Mouse (Mus musculus) hindbrain, postnatal 0 days (tissue): ENCODE measurements around the gene Ppfibp1. TPM values are rescaled to one million over a fixed set of nuclear protein-coding genes. Genes with fewer than 3 reads are reported as not detected.

ENCODE experiments used
- ATAC-seq: fragments of 200-750 bp; cut with Nextera tagmentation; 2 replicates; pipeline ENCODE4 v1.8.0; 2017; ENCODE audit warnings: mild to moderate bottlenecking, moderate TSS enrichment, moderate library complexity
- DNase-seq: peaks from one replicate; pipeline ENCODE4 v3.0.0-alpha.2; 2015; ENCODE audit warnings: low spot score
- H3K27ac ChIP-seq: fragments of 300-500 bp; sonication (generic); 2 replicates; pipeline ENCODE4 v1.5.1; 2014; ENCODE audit warnings: mild to moderate bottlenecking
- H3K27me3 ChIP-seq: fragments of 300-500 bp; sonication (generic); 2 replicates; pipeline ENCODE4 v1.6.1; 2014; ENCODE audit warnings: low read length, mixed read lengths; ENCODE audit not compliant: insufficient read depth
- H3K36me3 ChIP-seq: fragments of 300-500 bp; sonication (generic); 2 replicates; pipeline ENCODE4 v1.6.1; 2014; ENCODE audit warnings: low read length, mixed read lengths; ENCODE audit not compliant: insufficient read depth
- H3K4me1 ChIP-seq: fragments of 300-500 bp; sonication (generic); 2 replicates; pipeline ENCODE4 v1.6.1; 2014; ENCODE audit warnings: antibody characterized with exemption, low read length, mixed read lengths; ENCODE audit not compliant: insufficient read depth
- H3K4me2 ChIP-seq: fragments of 300-500 bp; sonication (generic); 2 replicates; pipeline ENCODE4 v1.6.1; 2014; ENCODE audit warnings: low read depth, mild to moderate bottlenecking, low read length, moderate library complexity, mixed read lengths
- H3K4me3 ChIP-seq: fragments of 300-500 bp; sonication (generic); 2 replicates; pipeline ENCODE4 v1.5.1; 2014; ENCODE audit warnings: low read length
- H3K9ac ChIP-seq: fragments of 300-500 bp; sonication (generic); replicated peaks from 2 replicates; pipeline ENCODE4 v1.6.1; 2014; ENCODE audit warnings: mild to moderate bottlenecking, low read length, moderate library complexity, mixed read lengths
- H3K9me3 ChIP-seq: fragments of 300-500 bp; sonication (generic); 2 replicates; pipeline ENCODE4 v1.6.1; 2016; ENCODE audit warnings: low read length, mixed read lengths
- CTCF ChIP-seq: IDR thresholded peaks from 2 replicates; pipeline ENCODE4 v1.5.1; 2016; ENCODE audit warnings: antibody characterized with exemption, control low read depth, low read depth
- WGBS: fragments of 180-500 bp; shearing (Covaris S2); extraction: QIAGEN DNeasy Blood & Tissue Kit; methylation state at CpG from one replicate; pipeline ENCODE4 v1.1.7; 2014; 5-methylcytosine and 5-hydroxymethylcytosine counted together
- polyA plus RNA-seq: library from polyadenylated mRNA; unstranded; fragments of >200 nt; fragmentation: Nextera tagmentation; extraction: Ambion mirVana; gene quantifications from 2 replicates; pipeline ENCODE4 v1.2.1, GENCODE M21; 2015
- total RNA-seq: library from RNA; depleted of rRNA; stranded (reverse); fragments of >200 nt; gene quantifications from 2 replicates; pipeline ENCODE4 v1.2.3, GENCODE M21; 2014

The Ppfibp1 gene
- total and polyA plus RNA-seq, 2 experiments from 2014 or later, result 16.3 to 26.8 TPM

GRCm38 (mm10) chr6:146865701-146866100 is 22.6 kb upstream of the Ppfibp1 start:
- H3K36me3 ChIP-seq, result no peaks in the 10 kb centered on the region
- 82% methylated on average over 4 of the region's 4 CpGs for WGBS
- no peaks in the 10 kb centered on the region for H3K9me3 ChIP-seq
- H3K27ac ChIP-seq, result no peak overlapping the region
- no peaks in the 10 kb centered on the region for H3K4me1 ChIP-seq
- no peak overlapping the region for H3K4me2 ChIP-seq
- DNase-seq (no peak), ATAC-seq (no peak)
- no peaks in the 10 kb centered on the region for H3K27me3 ChIP-seq
- H3K4me3 ChIP-seq, result no peak overlapping the region
- no peak overlapping the region for H3K9ac ChIP-seq
- 0 out of 2 replicates have a peak, but pooled peaks have one; percentile 5 for TF ChIP-seq CTCF

DNA sequence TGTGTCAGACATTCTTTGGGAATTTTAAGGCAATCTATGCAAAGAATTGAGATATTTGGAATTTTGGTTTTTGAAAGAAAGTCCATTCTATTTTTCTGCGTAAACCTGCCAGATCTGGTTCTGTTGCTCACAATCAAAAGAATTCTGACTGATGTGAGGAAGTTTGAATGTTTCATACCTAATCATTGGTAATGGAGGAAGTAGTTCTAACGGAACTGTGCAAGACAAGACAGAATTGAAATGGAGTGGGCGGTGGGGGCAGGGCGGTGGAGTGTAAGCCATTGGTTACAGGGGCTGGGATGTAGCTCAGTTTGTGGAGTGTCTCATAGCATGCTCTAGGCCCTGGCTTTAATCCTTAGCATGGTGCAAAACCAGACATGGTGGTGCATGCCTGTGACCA is 16.3 kb upstream of the Ppfibp1 start:
- no peak for TF ChIP-seq CTCF
- no peak for ATAC-seq
- Histone ChIP-seq H3K27me3 (no peaks in the 10 kb centered on the region), H3K36me3 (no peaks in the 10 kb centered on the region), H3K4me2 (no peak overlapping the region), H3K9me3 (peaks cover 3% of the 10 kb centered on the region; the same call in 1 of the 2 replicates), H3K4me3 (no peak overlapping the region), H3K27ac (no peak overlapping the region), H3K4me1 (no peaks in the 10 kb centered on the region), H3K9ac (no peak overlapping the region)
- no peak for DNase-seq
- WGBS, result 93% methylated on average over 4 of the region's 4 CpGs

GRCm38 (mm10) chr6:146874415-146874814 is 13.9 kb upstream of the Ppfibp1 start:
- H3K9ac ChIP-seq, result no peak overlapping the region
- ATAC-seq (no peak), DNase-seq (no peak)
- peaks cover 3% of the 10 kb centered on the region; the same call in 1 of the 2 replicates for H3K9me3 ChIP-seq
- no peaks in the 10 kb centered on the region for H3K27me3 ChIP-seq
- H3K4me3 ChIP-seq, result no peak overlapping the region
- H3K4me1 ChIP-seq, result no peaks in the 10 kb centered on the region
- H3K36me3 ChIP-seq, result no peaks in the 10 kb centered on the region
- H3K27ac ChIP-seq, result no peak overlapping the region
- 83% methylated on average over 6 of the region's 6 CpGs for WGBS
- no peak for TF ChIP-seq CTCF
- H3K4me2 ChIP-seq, result no peak overlapping the region

GRCm38 (mm10) chr6:146876820-146877219 is 11.5 kb upstream of the Ppfibp1 start:
- H3K27me3 ChIP-seq, result no peaks in the 10 kb centered on the region
- peak; percentile 40 for TF ChIP-seq CTCF
- H3K4me1 ChIP-seq, result no peaks in the 10 kb centered on the region
- H3K4me2 ChIP-seq, result no peak overlapping the region
- H3K4me3 ChIP-seq, result no peak overlapping the region
- H3K9ac ChIP-seq, result no peak overlapping the region
- no peak overlapping the region for H3K27ac ChIP-seq
- WGBS, result 96% methylated on average over 2 of the region's 2 CpGs
- H3K36me3 ChIP-seq, result no peaks in the 10 kb centered on the region
- ATAC-seq, result no peak
- peaks cover 3% of the 10 kb centered on the region; the same call in 1 of the 2 replicates for H3K9me3 ChIP-seq
- no peak for DNase-seq

DNA sequence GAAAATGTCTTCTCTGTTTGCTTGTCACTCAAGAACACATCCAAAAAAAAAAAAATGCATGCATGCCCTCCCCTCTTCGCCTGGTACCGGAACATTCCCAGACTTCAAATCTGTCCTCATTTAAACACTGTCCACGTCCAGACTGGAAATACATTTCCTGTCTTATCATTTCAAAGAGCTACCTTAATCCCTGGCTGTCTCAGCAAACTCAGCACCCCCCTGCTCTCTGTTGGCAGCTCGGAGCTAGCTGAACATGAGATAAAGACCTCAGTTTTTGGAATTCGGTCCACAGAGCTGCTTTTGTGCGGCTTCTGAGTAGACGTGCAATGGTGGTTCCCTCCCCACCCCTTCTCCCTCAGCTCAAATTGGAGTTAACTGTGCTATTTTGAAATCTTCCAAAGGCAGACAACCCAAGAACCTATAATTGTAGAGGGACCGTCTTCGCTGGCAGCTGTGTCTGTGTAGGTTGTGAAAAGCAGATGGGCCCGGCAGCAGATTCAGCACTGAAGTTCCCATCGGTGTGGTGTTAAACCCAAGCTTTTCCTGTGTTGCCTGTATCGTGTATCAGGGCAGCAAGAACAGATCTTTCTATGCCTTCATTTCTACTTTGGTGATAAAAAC is 10.8 kb upstream of the Ppfibp1 start:
- Histone ChIP-seq H3K4me3 (no peak overlapping the region), H3K27ac (no peak overlapping the region), H3K9me3 (peaks cover 3% of the 10 kb centered on the region; the same call in 1 of the 2 replicates), H3K36me3 (no peaks in the 10 kb centered on the region), H3K4me1 (no peaks in the 10 kb centered on the region), H3K4me2 (no peak overlapping the region), H3K9ac (no peak overlapping the region), H3K27me3 (no peaks in the 10 kb centered on the region)
- no peak for TF ChIP-seq CTCF
- no peak for ATAC-seq
- WGBS, result 86% methylated on average over 12 of the region's 12 CpGs
- no peak for DNase-seq

DNA sequence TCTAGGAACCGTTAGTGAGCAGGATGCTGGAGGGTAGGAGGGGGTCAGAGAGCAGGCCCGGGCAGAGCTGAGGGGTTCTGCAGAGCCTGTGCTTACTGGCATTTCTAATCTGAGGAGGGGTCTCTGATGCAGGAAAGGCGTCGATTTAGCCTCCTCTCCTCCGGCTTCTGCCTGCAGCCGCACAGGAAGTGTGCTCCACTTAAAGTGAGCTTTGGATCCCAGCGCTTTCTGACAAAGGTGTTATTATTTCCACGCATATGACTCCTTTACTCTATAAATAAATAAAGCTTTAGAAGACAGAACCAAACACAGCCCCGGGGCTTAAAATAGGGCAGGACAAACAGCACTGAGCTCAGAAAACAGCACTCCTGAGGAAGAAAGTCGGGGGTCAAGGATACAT is 9.4 kb upstream of the Ppfibp1 start:
- H3K27ac ChIP-seq, result no peak overlapping the region
- no peak overlapping the region for H3K4me2 ChIP-seq
- 48% methylated on average over 10 of the region's 10 CpGs for WGBS
- TF ChIP-seq CTCF, result no peak
- H3K4me1 ChIP-seq, result no peaks in the 10 kb centered on the region
- H3K9ac ChIP-seq, result no peak overlapping the region
- no peaks in the 10 kb centered on the region for H3K36me3 ChIP-seq
- H3K4me3 ChIP-seq, result no peak overlapping the region
- H3K27me3 ChIP-seq, result no peaks in the 10 kb centered on the region
- ATAC-seq, result no peak
- DNase-seq, result no peak
- H3K9me3 ChIP-seq, result peaks cover 3% of the 10 kb centered on the region; the same call in 1 of the 2 replicates

DNA sequence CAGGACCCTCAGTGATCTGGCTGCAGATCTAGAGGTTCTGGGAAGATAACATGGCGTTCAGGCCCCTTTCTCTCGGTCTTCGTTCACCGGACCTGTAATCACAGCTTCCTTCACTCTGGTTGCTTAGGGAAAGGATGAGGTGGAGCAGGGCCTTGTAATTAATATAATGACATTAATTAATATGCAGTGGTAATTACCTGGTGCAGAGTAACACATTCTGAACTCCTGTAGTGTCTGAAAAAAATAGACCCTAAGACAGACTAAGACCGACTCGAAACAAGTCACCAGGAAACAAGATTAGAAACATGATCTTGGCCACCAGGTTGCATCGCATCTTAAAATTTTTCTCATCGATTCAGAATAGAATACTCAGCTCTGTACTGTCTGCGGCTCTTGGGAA is 8.4 kb upstream of the Ppfibp1 start:
- ATAC-seq, result no peak
- no peak for DNase-seq
- no peak overlapping the region for H3K27ac ChIP-seq
- no peaks in the 10 kb centered on the region for H3K36me3 ChIP-seq
- no peak overlapping the region for H3K4me3 ChIP-seq
- no peaks in the 10 kb centered on the region for H3K4me1 ChIP-seq
- H3K4me2 ChIP-seq, result no peak overlapping the region
- WGBS, result 88% methylated on average over 9 of the region's 9 CpGs
- no peaks in the 10 kb centered on the region for H3K27me3 ChIP-seq
- no peak overlapping the region for H3K9ac ChIP-seq
- no peak for TF ChIP-seq CTCF
- peaks cover 3% of the 10 kb centered on the region; the same call in 1 of the 2 replicates for H3K9me3 ChIP-seq
